Mouse (Mus musculus) embryonic stem cell, embryonic (primary cell): ENCODE measurements around the gene Heyl.

Experiments used
- CTCF ChIA-PET, 4 experiments: fragments of 300-600 bp in 2 of 4; fragments of 350-600 bp in 2 of 4; sonication (Branson Sonifier 250); formaldehyde crosslinking; loops; one replicate each; lab custom pipeline; 2022; ENCODE audit warnings: inconsistent platforms in 2 of 4; lab: Charles Lee
- POLR2A ChIA-PET, 4 experiments: fragments of 300-600 bp in 2 of 4; fragments of 350-600 bp in 2 of 4; sonication (Branson Sonifier 250); formaldehyde crosslinking; loops; one replicate each; lab custom pipeline; 2022; ENCODE audit warnings: antibody characterized with exemption in 4 of 4, inconsistent platforms in 1 of 4; lab: Charles Lee

Heyl gene

DNA sequence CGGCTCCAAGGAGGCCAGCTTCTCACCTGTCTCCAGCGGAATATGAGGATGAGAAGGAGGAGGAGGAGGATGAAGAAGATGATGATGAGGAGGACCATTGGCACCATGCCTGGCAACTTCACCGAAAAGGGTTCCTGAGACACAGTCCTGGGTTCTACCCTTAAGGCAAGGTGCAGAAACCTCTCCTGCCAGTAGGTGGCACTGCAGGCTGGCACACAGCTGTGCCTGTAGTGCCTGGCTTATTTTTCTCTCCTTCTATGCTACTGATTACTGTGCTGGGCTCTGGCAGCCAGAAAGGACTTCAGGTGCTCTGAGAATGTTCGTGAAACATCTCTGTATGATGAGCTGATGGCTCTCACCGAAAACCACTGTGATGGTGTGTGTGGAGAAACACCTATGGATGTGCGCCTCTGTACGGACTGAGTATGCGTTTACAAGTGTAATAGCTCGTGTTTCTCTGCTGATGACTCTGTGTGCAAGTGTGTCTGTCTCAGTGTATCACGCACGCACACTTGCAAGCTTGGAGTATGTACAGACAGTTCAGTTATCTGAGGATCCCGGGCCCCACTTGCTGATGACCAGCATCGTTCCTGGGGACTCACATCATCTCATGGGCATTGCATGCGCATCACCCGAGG, 13.5 kb upstream of the Heyl start:
- ChIA-PET POLR2A (interaction anchor here in 3 of 4 experiments (0.5 to 2.8 kb wide), 14 partner anchors 9 to 353 kb away, joined by 3 to 12 read pairs (median 5); partner anchors contain the start of gene Heyl (in 1 of the 3)), CTCF (interaction anchor here (0.5 to 6.5 kb wide), 63 partner anchors 8 to 560 kb away, joined by 3 to 57 read pairs (median 4); partner anchors contain the start of genes Heyl (in 2 of the 4), Nt5c1a (in 2 of the 4) and Mycl (in 1 of the 4))

DNA sequence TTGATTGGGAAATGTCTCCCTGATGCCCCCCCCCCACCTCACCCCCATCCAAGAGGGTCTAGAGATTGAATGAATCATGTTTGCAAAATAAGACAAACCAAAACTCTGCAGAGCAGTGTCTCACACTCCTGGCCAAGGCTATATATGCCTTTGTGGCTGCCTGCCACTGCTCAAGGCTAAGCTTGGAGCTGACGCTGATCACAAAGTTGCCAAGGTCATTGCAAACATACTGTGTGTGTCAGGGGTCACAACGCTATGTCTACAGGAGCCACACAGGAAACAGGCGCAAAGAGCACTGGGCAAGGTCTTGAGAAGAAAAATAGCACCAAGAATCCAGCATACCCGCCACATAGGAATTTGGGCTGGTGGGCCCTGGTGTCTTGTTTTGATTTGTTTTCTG, 12.7 kb upstream of the Heyl start:
- CTCF ChIA-PET = interaction anchor here (0.5 to 6.5 kb wide), 44 partner anchors 8 to 872 kb away, joined by 3 to 57 read pairs (median 4); partner anchors contain the start of genes Heyl (in 1 of the 4), Mycl (in 1 of the 4) and Nt5c1a (in 1 of the 4)
- POLR2A ChIA-PET = interaction anchor here in 3 of 4 experiments (0.6 to 2.8 kb wide), 12 partner anchors 9 to 252 kb away, joined by 3 to 12 read pairs (median 6); partner anchors contain the start of gene Heyl (in 1 of the 3)

DNA sequence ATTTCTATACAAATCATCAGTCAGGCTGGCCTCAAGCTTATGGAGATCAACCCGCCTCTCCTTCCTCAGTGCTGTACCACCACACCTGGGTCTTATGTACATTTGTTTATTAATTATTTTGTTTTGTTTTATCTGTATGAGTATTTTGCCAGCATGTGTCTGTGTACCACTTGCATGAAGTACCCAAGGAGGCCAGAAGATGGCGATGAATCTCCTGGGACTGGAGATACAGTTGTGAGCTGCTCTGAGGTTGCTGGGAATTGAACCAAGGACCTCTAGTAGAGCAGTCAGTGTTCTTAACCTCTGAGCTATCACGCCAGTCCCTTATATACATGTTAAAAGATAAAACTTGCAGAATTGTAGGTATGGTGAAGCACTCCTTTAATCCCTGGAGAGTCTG, 10.0 kb upstream of the Heyl start:
- CTCF ChIA-PET = interaction anchor here (0.6 to 2.2 kb wide), 31 partner anchors 8 to 1487 kb away, joined by 3 to 10 read pairs (median 4); partner anchors contain the start of genes Heyl (in 2 of the 4) and Mycl (in 1 of the 4)
- POLR2A ChIA-PET = interaction anchor here in 2 of 4 experiments (0.6 to 0.9 kb wide), 2 partner anchors 31 to 72 kb away, joined by 3 to 4 read pairs; no protein-coding TSS in a partner anchor

DNA sequence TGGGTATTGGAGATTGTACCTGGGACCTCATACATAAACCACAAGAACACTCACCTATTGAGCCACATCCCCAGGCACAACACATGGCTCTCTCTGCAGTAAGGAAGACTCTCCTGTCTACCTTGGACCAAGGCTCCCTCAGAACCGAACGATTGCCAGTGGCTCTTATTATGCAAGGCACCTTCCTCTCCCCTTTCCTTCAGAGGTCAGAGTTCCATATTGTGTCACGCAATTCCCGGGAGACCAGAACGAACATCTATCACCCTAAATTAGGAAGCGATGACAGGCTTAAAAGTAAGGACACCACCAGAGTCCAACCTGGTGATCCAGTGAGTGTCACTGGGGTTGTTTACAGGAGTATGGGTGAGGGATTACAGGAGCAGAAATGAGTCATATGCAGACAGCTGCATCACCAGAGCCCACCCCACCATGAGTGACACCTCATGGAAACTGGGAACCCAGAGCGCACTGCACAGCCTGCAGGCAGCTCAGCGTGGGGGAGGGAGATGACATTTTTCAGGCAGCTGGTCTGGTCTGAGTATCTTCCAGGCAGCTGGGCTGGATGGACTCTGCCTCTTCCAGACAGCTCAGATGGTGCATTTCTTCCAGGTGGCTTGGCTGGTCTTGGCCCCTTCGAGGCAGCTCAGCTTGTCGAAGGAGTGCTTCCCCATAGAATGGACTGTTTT, 7.5 kb upstream of the Heyl start:
- CTCF ChIA-PET = interaction anchor here (0.5 to 2.0 kb wide), 8 partner anchors 9 to 151 kb away, joined by 3 to 7 read pairs (median 5); no protein-coding TSS in a partner anchor
- POLR2A ChIA-PET = interaction anchor here in 1 of 4 experiments (1.7 kb wide), 1 partner anchor 9 kb away, joined by 6 read pairs; no protein-coding TSS in a partner anchor

DNA sequence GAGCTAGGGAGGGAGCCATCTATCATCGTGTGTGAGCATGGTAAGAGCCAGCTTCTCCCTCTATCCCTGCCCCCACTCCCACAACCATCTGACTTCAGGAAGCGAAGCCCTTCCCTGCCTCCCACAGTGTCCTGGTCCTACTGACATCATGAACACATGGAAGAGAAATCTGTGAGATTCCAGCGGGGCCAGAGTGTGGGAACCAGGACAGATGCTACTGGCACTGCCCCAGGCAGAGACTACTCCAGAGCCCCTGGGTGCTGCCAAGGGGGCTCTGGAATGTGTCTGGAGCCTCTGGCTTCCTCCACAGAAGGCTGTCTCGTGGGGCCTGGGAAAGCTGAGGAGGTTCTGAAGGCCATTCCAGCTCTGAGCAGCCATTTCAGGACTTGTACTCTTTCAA, 5.6 kb upstream of the Heyl start:
- ChIA-PET CTCF (interaction anchor here in 3 of 4 experiments (0.6 to 1.8 kb wide), 5 partner anchors 8 to 145 kb away, joined by 3 to 5 read pairs (median 4); no protein-coding TSS in a partner anchor), POLR2A (interaction anchor here in 2 of 4 experiments (0.6 to 1.4 kb wide), 2 partner anchors 21 to 26 kb away, joined by 3 read pairs; no protein-coding TSS in a partner anchor)

DNA sequence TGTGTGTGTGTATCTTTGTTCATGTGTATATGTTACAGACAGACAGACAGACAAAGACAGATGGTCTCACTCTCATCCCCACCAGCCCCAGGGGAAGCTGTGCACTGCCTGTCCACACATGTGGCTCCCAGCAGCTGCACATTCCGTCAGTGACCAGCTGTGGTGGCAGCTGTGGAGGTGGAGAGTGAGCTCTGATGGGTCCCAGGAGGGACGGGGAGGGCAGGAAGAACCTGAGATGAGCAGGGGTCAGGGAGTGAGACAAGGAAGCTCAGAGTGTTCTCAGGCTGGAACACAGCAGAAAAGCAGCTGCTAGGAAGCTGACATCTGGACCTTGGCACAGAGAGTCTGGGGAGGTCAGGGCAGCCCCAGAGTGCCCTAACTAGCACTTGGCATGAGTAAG, 5.1 kb upstream of the Heyl start:
- ChIA-PET CTCF (interaction anchor here in 2 of 4 experiments (0.5 to 1.8 kb wide), 4 partner anchors 8 to 26 kb away, joined by 3 to 5 read pairs (median 4); no protein-coding TSS in a partner anchor), POLR2A (interaction anchor here in 2 of 4 experiments (0.6 to 1.4 kb wide), 2 partner anchors 21 to 25 kb away, joined by 3 read pairs; no protein-coding TSS in a partner anchor)

DNA sequence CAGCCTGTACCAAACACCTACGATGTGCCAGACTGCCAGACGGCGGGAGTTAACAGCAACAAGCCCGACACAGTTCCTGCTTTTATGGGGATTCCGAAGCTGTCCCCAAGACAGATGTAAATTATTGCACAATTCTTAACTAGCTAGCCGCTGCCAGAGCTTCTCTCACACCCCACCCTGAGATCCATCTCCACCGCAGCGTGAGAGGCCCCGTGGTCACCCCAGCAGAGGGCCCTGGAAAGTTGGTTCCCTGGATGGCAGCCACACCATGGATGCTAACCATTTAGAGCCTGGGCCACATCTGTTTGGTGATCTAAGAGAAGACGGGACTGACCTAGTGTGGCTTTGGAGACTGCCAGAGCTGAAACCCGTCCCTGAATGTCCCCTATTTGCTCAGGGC, 4.2 kb upstream of the Heyl start:
- ChIA-PET POLR2A (interaction anchor here in 1 of 4 experiments (0.8 kb wide), 1 partner anchor 28 kb away, joined by 3 read pairs; the partner anchor contains the start of gene Nt5c1a), CTCF (interaction anchor here in 2 of 4 experiments (0.8 to 1.5 kb wide), 6 partner anchors 9 to 25 kb away, joined by 3 to 5 read pairs (median 3); no protein-coding TSS in a partner anchor)

DNA sequence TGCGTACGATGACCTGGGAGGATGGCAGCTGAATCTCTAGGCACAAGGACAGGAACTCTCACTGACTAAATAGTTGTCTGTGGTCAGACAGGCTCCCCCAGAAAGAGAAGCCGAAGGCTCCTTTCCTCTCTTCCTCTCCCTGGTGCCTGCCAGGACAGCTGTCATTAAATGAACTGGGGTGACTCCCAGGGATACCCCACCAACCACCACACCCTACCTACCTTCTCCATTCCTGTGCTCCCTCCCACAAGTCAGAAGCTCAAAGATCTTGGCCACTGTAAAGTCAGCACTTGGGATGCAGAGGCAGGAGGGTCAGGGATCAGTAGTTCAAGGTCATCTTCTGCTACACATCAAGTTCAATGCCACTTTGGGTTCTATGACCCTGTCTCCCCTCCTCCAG, 515 bp upstream of the Heyl start:
- CTCF ChIA-PET = interaction anchor here (0.6 to 9.2 kb wide), 12 partner anchors 9 to 320 kb away, joined by 3 to 57 read pairs (median 4); no protein-coding TSS in a partner anchor
- POLR2A ChIA-PET = interaction anchor here in 2 of 4 experiments (0.6 to 1.7 kb wide), 7 partner anchors 8 to 1366 kb away, joined by 3 to 6 read pairs (median 3); no protein-coding TSS in a partner anchor

DNA sequence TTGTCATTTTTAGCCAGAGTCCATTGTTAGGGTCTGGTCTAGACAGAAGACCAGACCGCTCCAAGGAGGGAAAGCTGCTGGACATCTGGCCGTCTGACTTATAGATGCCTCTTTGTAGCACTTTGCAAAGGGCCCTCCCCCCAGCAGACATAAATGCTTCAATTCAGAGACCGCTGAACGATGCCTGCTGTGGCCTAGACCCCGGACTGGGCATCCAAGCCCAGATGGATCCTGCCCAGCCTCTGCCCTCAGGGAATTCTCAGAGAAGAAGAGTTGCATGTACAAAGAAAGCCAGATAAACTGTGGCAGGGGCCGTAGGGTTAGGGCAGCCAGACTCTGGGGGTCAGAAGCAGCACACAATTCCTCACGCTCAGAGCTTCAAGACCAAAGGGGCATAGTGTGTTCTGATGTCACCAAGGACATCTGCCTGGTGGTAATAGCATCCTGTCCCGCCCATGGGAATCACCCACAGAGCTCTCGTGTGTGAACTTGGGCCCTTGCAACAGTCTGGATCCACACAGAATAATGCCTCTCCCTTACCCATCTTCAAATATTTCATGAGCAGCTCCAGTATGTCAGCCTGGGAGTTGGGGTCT, 2.6 kb downstream of the Heyl start:
- ChIA-PET POLR2A (interaction anchor here in 2 of 4 experiments (1.0 to 3.3 kb wide), 4 partner anchors 11 to 49 kb away, joined by 3 to 12 read pairs (median 4); no protein-coding TSS in a partner anchor), CTCF (interaction anchor here in 3 of 4 experiments (0.6 to 9.2 kb wide), 3 partner anchors 17 to 25 kb away, joined by 3 to 57 read pairs (median 6); no protein-coding TSS in a partner anchor)

DNA sequence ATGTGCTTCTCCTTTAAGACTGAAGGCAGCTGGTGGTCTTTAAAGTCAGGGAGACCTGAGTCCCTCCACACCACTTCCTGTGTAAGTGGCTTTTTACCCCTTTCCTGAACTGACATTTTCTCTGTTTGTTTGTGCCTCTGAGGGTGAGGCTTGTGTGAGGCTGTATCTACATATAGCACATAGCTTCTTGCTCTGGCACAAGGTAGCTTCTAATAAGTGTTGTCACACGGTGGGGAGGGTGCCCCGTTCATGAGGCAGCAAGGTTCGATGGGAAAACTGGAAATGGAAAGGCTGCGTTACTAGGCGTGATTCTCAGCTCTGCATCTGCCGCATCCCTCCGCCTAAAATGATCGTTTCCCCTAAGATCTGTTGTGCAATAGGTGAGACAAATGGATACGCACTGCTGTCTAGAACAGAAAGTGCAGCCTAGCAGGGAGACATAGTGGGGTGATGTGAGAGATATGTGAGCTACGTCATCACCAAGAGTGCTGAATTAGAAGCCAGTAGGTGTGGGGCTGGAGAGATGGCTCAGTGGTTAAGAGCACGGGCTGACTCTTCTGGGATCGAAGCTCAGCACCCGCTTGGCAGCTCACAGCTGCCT, 3.2 kb downstream of the Heyl start:
- ChIA-PET POLR2A (interaction anchor here in 2 of 4 experiments (1.0 to 3.3 kb wide), 4 partner anchors 12 to 48 kb away, joined by 3 to 12 read pairs (median 4); no protein-coding TSS in a partner anchor), CTCF (interaction anchor here in 2 of 4 experiments (0.6 to 9.2 kb wide), 3 partner anchors 18 to 26 kb away, joined by 3 to 57 read pairs (median 6); no protein-coding TSS in a partner anchor)

DNA sequence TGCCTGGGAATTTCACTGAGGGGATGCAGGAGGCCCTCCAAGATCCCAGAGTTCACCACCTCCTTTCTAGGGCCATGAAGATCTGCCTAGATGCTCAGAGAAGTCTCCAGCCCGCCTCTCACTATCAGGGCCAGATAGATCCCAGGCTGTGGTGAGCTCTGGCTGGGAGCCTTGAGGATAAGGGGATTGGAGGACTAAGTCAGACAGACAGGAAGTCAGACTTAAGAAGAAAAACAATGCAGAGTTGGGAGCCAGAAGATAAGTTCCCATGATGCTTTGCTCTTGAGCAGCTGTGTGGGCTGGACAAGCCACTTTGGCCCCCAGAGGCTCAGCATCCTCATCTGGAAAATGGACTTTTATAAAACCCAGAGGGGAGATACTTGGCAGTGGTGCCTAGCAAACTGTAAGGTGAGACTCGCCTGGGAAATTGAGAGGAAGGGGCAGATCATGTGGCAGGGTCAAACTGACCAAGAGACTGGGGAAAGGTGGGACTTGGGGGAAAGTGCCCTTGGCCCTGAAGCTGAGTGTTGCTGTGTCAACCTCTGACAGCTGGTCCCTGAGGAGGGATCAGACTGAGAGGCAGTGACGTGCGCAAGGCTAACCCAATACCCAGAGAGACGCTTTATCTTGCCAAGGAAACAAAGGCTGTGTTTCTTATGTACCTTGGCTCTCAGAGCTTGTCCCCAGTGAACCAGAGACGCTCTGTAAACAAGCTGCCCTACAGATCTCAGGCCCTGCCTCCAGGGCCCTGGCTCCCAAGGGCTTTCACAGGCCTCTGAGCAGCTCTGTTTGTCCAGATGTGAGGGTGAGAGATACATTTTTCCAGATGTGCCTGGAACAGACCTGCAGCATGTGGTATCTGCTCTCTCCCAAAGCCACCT, 4.3 kb downstream of the Heyl start:
- POLR2A ChIA-PET = interaction anchor here in 1 of 4 experiments (0.6 to 3.3 kb wide), 4 partner anchors 17 to 77 kb away, joined by 3 to 12 read pairs (median 3); no protein-coding TSS in a partner anchor
- CTCF ChIA-PET = interaction anchor here (0.6 to 9.2 kb wide), 5 partner anchors 14 to 155 kb away, joined by 3 to 57 read pairs (median 5); no protein-coding TSS in a partner anchor

DNA sequence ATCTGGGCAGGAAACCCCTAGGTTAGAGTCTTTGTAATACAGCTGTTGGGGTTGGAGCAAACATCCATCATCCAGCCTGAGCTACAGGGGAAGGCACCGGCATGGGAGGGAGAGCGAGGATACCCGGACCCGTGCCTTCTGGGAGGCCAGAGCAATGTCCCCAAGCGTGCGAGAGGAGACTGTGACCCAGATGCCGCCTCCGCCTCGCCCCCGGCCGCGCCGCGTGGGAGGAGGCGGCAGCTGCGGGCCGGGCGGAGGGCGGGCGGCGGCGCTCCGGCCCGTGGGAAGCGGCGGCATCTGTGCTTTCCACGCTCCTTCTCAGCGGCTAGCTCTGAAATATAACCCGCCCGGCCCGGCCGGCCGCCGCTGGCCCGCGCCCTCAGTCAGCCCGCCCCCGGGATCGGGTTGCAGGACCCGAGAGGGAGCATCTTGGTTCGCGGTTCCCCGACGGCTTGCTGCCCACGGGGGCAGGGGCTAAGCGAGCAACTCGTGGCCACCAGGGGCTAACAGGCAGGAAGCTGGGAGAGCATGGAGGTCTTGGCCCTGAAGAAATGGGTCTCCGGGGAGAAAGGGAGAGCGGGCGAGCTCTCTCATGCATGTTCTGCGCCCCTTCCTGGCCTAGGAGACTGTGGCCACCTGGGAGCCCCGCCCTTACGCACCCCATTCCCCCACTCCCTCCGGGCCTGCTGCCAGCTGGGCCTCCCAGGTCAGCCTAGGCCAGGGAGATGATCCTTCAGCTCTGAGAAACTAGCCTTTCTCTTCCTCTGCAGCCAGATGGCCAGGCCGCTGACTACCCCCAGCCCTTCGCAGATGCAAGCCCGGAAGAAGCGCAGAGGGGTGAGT, 6.2 kb downstream of the Heyl start:
- ChIA-PET CTCF (interaction anchor here (0.7 to 9.2 kb wide), 14 partner anchors 10 to 259 kb away, joined by 3 to 57 read pairs (median 4); no protein-coding TSS in a partner anchor), POLR2A (interaction anchor here in 2 of 4 experiments (0.6 to 1.6 kb wide), 9 partner anchors 12 to 591 kb away, joined by 3 to 5 read pairs (median 3); no protein-coding TSS in a partner anchor)

DNA sequence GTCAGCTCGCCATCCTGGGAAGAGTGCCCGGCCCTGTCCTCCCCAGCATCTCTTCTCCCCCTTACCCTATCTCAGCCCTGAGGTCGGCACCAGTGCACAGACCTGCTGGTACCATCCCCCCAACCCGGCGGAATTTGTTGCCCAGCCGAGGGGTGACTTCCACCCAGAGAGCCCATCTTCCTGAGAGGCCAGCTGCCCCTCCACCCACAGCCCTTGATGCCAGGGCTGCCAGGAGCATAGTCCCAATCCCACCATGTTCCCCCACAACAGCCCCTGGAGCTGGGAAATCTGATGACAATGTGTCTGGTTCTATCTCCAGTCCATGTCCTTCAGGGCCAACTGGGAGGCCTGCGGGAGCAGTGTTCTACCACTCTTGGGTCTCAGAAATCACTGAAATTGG, 12.9 kb downstream of the Heyl start:
- ChIA-PET CTCF (interaction anchor here in 3 of 4 experiments (0.6 to 1.3 kb wide), 4 partner anchors 9 to 35 kb away, joined by 3 to 7 read pairs (median 4); no protein-coding TSS in a partner anchor), POLR2A (interaction anchor here in 1 of 4 experiments (0.8 to 2.0 kb wide), 3 partner anchors 12 to 29 kb away, joined by 3 to 5 read pairs (median 4); no protein-coding TSS in a partner anchor)

DNA sequence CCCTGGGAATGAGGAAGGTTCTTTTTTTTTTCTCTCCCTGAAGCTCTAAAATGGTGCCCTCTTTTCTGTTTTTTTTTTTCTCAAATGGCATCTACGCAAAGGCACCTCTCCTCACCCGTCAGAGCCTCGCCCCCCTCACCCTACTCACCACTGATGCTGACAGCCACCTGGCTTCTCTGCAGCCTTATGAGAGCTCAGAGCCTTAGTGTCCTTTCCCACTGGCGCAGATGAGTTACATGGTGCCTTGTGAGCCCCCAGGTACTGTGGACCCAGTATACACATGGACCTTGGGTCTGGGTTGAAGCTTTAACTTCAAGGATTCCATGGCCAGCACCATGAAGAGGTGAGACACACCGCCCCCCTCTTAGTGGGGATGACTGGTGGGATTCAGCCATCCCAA, 13.3 kb downstream of the Heyl start:
- CTCF ChIA-PET = interaction anchor here in 3 of 4 experiments (0.6 to 1.3 kb wide), 4 partner anchors 20 to 107 kb away, joined by 3 to 7 read pairs (median 5); no protein-coding TSS in a partner anchor
- POLR2A ChIA-PET = interaction anchor here in 1 of 4 experiments (0.7 to 2.0 kb wide), 5 partner anchors 12 to 206 kb away, joined by 3 to 5 read pairs (median 3); partner anchors contain the start of gene Pabpc4
